Mouse (Mus musculus): ENCODE measurements at regions not wholly inside any gene's neighbourhood (a gene's known extent, or its start where the extent isn't known, plus 50 kb on each side); places are given as distances from the start of the nearest gene placed in this dataset.

- WGBS = 73% methylated on average over 8 of the region's 8 CpGs
- no peak for DNase-seq
- no peaks in the 10 kb centered on the region for H3K4me1 ChIP-seq (ENCODE audit: control insufficient read depth, insufficient read depth, low read length)
- TF ChIP-seq POLR2A (IDR thresholded peaks at IDR 0.05; ENCODE audit: borderline replicate concordance, extremely low read depth, low read depth, low read length) (no peak), CTCF (IDR thresholded peaks at IDR 0.05; ENCODE audit: insufficient read depth, low read length) (no peak)
- no peak overlapping the region for H3K4me3 ChIP-seq (replicated peaks; ENCODE audit: extremely low read depth, low read depth, low read length)
These were observed 543.8 kb downstream of the Ebf1 start for GRCm38 (mm10) chr11:45160871-45161270.

- DNase-seq = no peak
- Histone ChIP-seq H3K4me1 (ENCODE audit: control insufficient read depth, insufficient read depth, low read length) (no peaks in the 10 kb centered on the region), H3K4me3 (replicated peaks; ENCODE audit: extremely low read depth, low read depth, low read length) (no peak overlapping the region)
- no peak for TF ChIP-seq POLR2A (IDR thresholded peaks at IDR 0.05; ENCODE audit: borderline replicate concordance, extremely low read depth, low read depth, low read length)
- TF ChIP-seq CTCF (IDR thresholded peaks at IDR 0.05; ENCODE audit: insufficient read depth, low read length) = peak; percentile 22; the same call in 1 of the 2 replicates
- 88% methylated on average over 2 of the region's 2 CpGs for WGBS
These were observed 556.4 kb downstream of the Ebf1 start for GRCm38 (mm10) chr11:45173546-45173945.

GRCm38 (mm10) chr11:45174071-45174470 is 557.0 kb downstream of the Ebf1 start:
- no peaks in the 10 kb centered on the region for H3K4me1 ChIP-seq (ENCODE audit: control insufficient read depth, insufficient read depth, low read length)
- WGBS = 78% methylated on average over 2 of the region's 2 CpGs

GRCm38 (mm10) chr11:45174811-45175798 is 558.0 kb downstream of the Ebf1 start:
- WGBS = 60% methylated on average over 10 of the region's 10 CpGs
- Histone ChIP-seq H3K4me1 (ENCODE audit: control insufficient read depth, insufficient read depth, low read length) (no peaks in the 10 kb centered on the region), H3K4me3 (replicated peaks; ENCODE audit: extremely low read depth, low read depth, low read length) (no peak overlapping the region)
- no peak for DNase-seq
- no peak for TF ChIP-seq POLR2A (IDR thresholded peaks at IDR 0.05; ENCODE audit: borderline replicate concordance, extremely low read depth, low read depth, low read length)
- no peak for TF ChIP-seq CTCF (IDR thresholded peaks at IDR 0.05; ENCODE audit: insufficient read depth, low read length)

More at GRCm38 (mm10) chr11:45174071-45174470, 557.0 kb downstream of the Ebf1 start:
- no peak for TF ChIP-seq CTCF (IDR thresholded peaks at IDR 0.05; ENCODE audit: insufficient read depth, low read length)
- no peak for TF ChIP-seq POLR2A (IDR thresholded peaks at IDR 0.05; ENCODE audit: borderline replicate concordance, extremely low read depth, low read depth, low read length)
- no peak overlapping the region for H3K4me3 ChIP-seq (replicated peaks; ENCODE audit: extremely low read depth, low read depth, low read length)
- no peak for DNase-seq

GRCm38 (mm10) chr11:45176971-45177370 is 559.9 kb downstream of the Ebf1 start:
- TF ChIP-seq POLR2A (IDR thresholded peaks at IDR 0.05; ENCODE audit: borderline replicate concordance, extremely low read depth, low read depth, low read length) = no peak
- TF ChIP-seq CTCF (IDR thresholded peaks at IDR 0.05; ENCODE audit: insufficient read depth, low read length) = no peak

GRCm38 (mm10) chr11:45178036-45178435 is 560.9 kb downstream of the Ebf1 start:
- Histone ChIP-seq H3K4me3 (replicated peaks; ENCODE audit: extremely low read depth, low read depth, low read length) (no peak overlapping the region), H3K4me1 (ENCODE audit: control insufficient read depth, insufficient read depth, low read length) (no peaks in the 10 kb centered on the region)
- no peak for TF ChIP-seq POLR2A (IDR thresholded peaks at IDR 0.05; ENCODE audit: borderline replicate concordance, extremely low read depth, low read depth, low read length)
- no peak for TF ChIP-seq CTCF (IDR thresholded peaks at IDR 0.05; ENCODE audit: insufficient read depth, low read length)
- DNase-seq = no peak
- WGBS = 80% methylated on average over 7 of the region's 7 CpGs

More at GRCm38 (mm10) chr11:45176971-45177370, 559.9 kb downstream of the Ebf1 start:
- 92% methylated on average over 3 of the region's 3 CpGs for WGBS
- no peaks in the 10 kb centered on the region for H3K4me1 ChIP-seq (ENCODE audit: control insufficient read depth, insufficient read depth, low read length)
- DNase-seq = no peak
- H3K4me3 ChIP-seq (replicated peaks; ENCODE audit: extremely low read depth, low read depth, low read length) = no peak overlapping the region

- DNase-seq = no peak
- no peak overlapping the region for H3K4me3 ChIP-seq (replicated peaks; ENCODE audit: extremely low read depth, low read depth, low read length)
- no peaks in the 10 kb centered on the region for H3K4me1 ChIP-seq (ENCODE audit: control insufficient read depth, insufficient read depth, low read length)
- TF ChIP-seq POLR2A (IDR thresholded peaks at IDR 0.05; ENCODE audit: borderline replicate concordance, extremely low read depth, low read depth, low read length) (no peak), CTCF (IDR thresholded peaks at IDR 0.05; ENCODE audit: insufficient read depth, low read length) (no peak)
- WGBS = 86% methylated on average over 1 of the region's 1 CpGs
These were observed 561.9 kb downstream of the Ebf1 start for GRCm38 (mm10) chr11:45179019-45179418.

GRCm38 (mm10) chr11:45190601-45191370 is 573.7 kb downstream of the Ebf1 start:
- no peak overlapping the region for H3K4me3 ChIP-seq (replicated peaks; ENCODE audit: extremely low read depth, low read depth, low read length)
- WGBS = 82% methylated on average over 14 of the region's 14 CpGs
- DNase-seq = no peak
- no peaks in the 10 kb centered on the region for H3K4me1 ChIP-seq (ENCODE audit: control insufficient read depth, insufficient read depth, low read length)
- no peak for TF ChIP-seq CTCF (IDR thresholded peaks at IDR 0.05; ENCODE audit: insufficient read depth, low read length)
- no peak for TF ChIP-seq POLR2A (IDR thresholded peaks at IDR 0.05; ENCODE audit: borderline replicate concordance, extremely low read depth, low read depth, low read length)

GRCm38 (mm10) chr11:45191392-45192189 is 574.5 kb downstream of the Ebf1 start:
- no peaks in the 10 kb centered on the region for H3K4me1 ChIP-seq (ENCODE audit: control insufficient read depth, insufficient read depth, low read length)
- TF ChIP-seq POLR2A (IDR thresholded peaks at IDR 0.05; ENCODE audit: borderline replicate concordance, extremely low read depth, low read depth, low read length) (no peak), CTCF (IDR thresholded peaks at IDR 0.05; ENCODE audit: insufficient read depth, low read length) (no peak)
- H3K4me3 ChIP-seq (replicated peaks; ENCODE audit: extremely low read depth, low read depth, low read length) = no peak overlapping the region
- 50% methylated on average over 12 of the region's 12 CpGs for WGBS
- no peak for DNase-seq

All from lung, adult 2 months (tissue).